Mouse (Mus musculus): Measurements from ENCODE around the gene Fam117b.

GRCm38 (mm10) chr1:59926021-59926672, 13.3 kb downstream of the Fam117b start:
- TF ChIP-seq EP300 (IDR thresholded peaks at IDR 0.05) (no peak), CTCF (IDR thresholded peaks at IDR 0.05) (peak; percentile 14; the same call in 1 of the 2 replicates)

Measured in lung, postnatal 0 days (tissue).